Mouse (Mus musculus) E14TG2a.4 (cell line): ENCODE measurements around the gene D2hgdh.

ENCODE experiments used
- CTCF ChIP-seq: conservative IDR thresholded peaks from 2 replicates; pipeline ENCODE4 v1.5.1; 2014; ENCODE audit warnings: low read length
- POU5F1 ChIP-seq: IDR thresholded peaks from 2 replicates; pipeline ENCODE4 v1.6.1; 2014; ENCODE audit warnings: low read length, borderline replicate concordance

GRCm38 (mm10) chr1:93835211-93835610 lies 10.5 kb downstream of the D2hgdh start:
- TF ChIP-seq CTCF (no peak), POU5F1 (no peak)
